Mouse (Mus musculus) olfactory bulb, adult 2 months (tissue): ENCODE data around the gene Mfn1.

ENCODE experiments used
- CTCF ChIP-seq: fragments of 200-500 bp; IDR thresholded peaks from 2 replicates; pipeline ENCODE4 v1.5.1; 2012; ENCODE audit warnings: low read depth, mild to moderate bottlenecking, low read length, moderate library complexity; ENCODE audit not compliant: insufficient read depth
- POLR2A ChIP-seq: fragments of 200-500 bp; IDR thresholded peaks from 2 replicates; pipeline ENCODE4 v1.6.1; 2012; ENCODE audit warnings: mild to moderate bottlenecking, low read depth, low read length, moderate library complexity; ENCODE audit not compliant: insufficient read depth

DNA sequence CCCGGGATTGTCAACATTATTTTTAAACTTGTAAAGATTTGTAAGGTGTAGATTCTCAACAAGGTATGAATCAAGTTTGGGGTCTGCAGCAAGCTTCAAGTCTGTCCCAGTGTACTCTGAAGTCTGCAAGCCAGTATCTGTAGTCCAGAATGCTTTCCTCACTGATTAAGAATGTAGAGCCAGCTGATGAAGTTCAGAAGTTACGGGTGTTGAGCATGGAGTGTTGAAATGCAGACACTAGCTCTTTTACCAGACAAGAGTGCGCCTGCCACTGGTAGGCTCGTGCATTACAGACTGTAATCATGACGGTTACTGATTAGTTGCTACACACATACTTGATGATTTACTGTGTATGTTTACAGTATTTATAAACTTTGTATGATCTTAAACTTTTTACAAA is 49.5 kb downstream of the Mfn1 start:
- no peak for TF ChIP-seq CTCF
- TF ChIP-seq POLR2A = no peak
